Mouse (Mus musculus) lung, postnatal 4 days (tissue): ENCODE measurements at regions not wholly inside any gene's neighbourhood (a gene's known extent, or its start where the extent isn't known, plus 50 kb on each side); places are given as distances from the start of the nearest gene placed in this dataset.
A peak's percentile ranks its signal among the peaks of the same experiment; 100 is the strongest.

Experiments
- DNase-seq, 2 experiments: peaks; one replicate each; pipeline ENCODE4 v3.0.0; 2021

GRCm38 (mm10) chr15:60762071-60762470 lies 91.5 kb downstream of the Fam84b start:
- peak in 1 of 2 experiments; percentile 18 for DNase-seq

- peak; percentile 66 to 76 for DNase-seq
These were observed 93.6 kb downstream of the Fam84b start for GRCm38 (mm10) chr15:60760015-60760437.

- DNase-seq = no peak
These were observed 99.3 kb downstream of the Fam84b start for GRCm38 (mm10) chr15:60754246-60754645.

- DNase-seq = no peak
These were observed 114.0 kb downstream of the Fam84b start for GRCm38 (mm10) chr15:60739598-60739997.

- DNase-seq = no peak
These were observed 115.3 kb downstream of the Fam84b start for GRCm38 (mm10) chr15:60738258-60738657.

- DNase-seq = no peak
These were observed 121.2 kb downstream of the Fam84b start for GRCm38 (mm10) chr15:60732416-60732815.

GRCm38 (mm10) chr15:60728754-60729153 lies 124.8 kb downstream of the Fam84b start:
- DNase-seq = no peak

GRCm38 (mm10) chr15:60728337-60728736 lies 125.2 kb downstream of the Fam84b start:
- DNase-seq = no peak

GRCm38 (mm10) chr15:60719332-60719731 lies 134.2 kb downstream of the Fam84b start:
- no peak for DNase-seq

GRCm38 (mm10) chr15:60708678-60709077 lies 144.9 kb downstream of the Fam84b start:
- DNase-seq = no peak

GRCm38 (mm10) chr15:60706009-60706408 lies 147.6 kb downstream of the Fam84b start:
- no peak for DNase-seq

GRCm38 (mm10) chr15:60701273-60701672 lies 152.3 kb downstream of the Fam84b start:
- no peak for DNase-seq

- DNase-seq = no peak
These were observed 158.8 kb downstream of the Fam84b start for GRCm38 (mm10) chr15:60694746-60695145.

- DNase-seq = peak in 1 of 2 experiments; percentile 40
These were observed 159.7 kb downstream of the Fam84b start for GRCm38 (mm10) chr15:60693751-60694500.

GRCm38 (mm10) chr15:60692718-60693597 lies 160.6 kb downstream of the Fam84b start:
- DNase-seq = no peak

GRCm38 (mm10) chr15:60692149-60692548 lies 161.4 kb downstream of the Fam84b start:
- no peak for DNase-seq

GRCm38 (mm10) chr15:60677397-60677796 lies 176.2 kb downstream of the Fam84b start:
- no peak for DNase-seq

GRCm38 (mm10) chr15:60657572-60657971 lies 196.0 kb downstream of the Fam84b start:
- DNase-seq = no peak

GRCm38 (mm10) chr15:60655113-60655512 lies 198.5 kb downstream of the Fam84b start:
- no peak for DNase-seq

GRCm38 (mm10) chr15:60649252-60649651 lies 204.3 kb downstream of the Fam84b start:
- no peak for DNase-seq

GRCm38 (mm10) chr15:60641770-60642169 lies 211.8 kb downstream of the Fam84b start:
- no peak for DNase-seq

GRCm38 (mm10) chr15:60633457-60633850 lies 220.1 kb downstream of the Fam84b start:
- no peak for DNase-seq

GRCm38 (mm10) chr15:60632789-60633456 lies 220.7 kb downstream of the Fam84b start:
- no peak for DNase-seq
